Mouse (Mus musculus): ENCODE measurements around the gene Nek8.

DNA sequence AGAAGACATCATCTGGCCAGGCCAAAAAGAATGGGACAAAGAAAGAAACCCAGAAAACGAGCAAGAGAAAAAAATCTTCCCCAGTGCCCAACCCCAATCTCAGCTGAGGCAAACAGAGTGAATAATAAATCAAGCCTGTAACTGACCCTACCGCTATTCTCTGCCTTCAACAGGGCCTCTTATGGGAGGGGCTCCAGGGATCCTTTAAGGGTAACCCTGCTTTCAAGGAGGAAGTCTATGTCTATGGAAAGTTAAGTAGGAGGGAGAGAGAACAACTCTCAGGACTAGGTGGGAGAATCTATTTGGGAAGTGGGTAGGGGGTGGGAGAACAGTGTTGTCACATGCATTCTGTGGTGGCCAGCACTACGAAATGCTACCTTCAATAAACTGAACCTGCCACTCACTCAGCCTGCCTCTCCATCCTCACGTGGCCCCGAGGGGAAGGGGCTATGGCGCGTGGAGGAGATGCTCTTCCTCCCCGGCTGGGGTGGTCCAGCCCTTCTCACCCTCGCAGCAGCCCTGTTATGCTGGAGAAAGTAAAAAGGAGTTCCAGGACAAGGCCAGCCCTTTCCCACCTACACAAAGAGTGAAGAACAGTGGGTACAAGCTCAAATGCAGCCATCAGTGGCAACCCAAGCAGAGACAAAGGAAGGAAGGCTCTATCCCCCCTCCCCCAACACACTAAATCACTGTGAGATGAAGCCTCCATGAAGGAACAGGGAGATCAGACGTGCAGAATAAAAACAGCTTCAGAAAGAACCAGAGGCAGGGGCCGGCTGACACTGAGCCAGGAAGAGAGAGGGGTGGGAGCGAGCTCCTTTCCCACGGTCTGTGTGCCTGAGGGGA is 29.1 kb upstream of the Nek8 start:
- TF ChIP-seq CTCF (IDR thresholded peaks at IDR 0.05; ENCODE audit: insufficient read depth, low read depth, low read length), result no peak
- no peak for TF ChIP-seq POLR2A (IDR thresholded peaks at IDR 0.05; ENCODE audit: insufficient read depth, low read depth, low read length)
